Mouse (Mus musculus) stomach, postnatal 0 days (tissue): ENCODE results near the gene Sorbs2.

ENCODE experiments used
- CTCF ChIP-seq: IDR thresholded peaks from 2 replicates; pipeline ENCODE4 v1.5.1; 2016; ENCODE audit warnings: antibody characterized with exemption, low read depth, mild to moderate bottlenecking, moderate library complexity
- EP300 ChIP-seq: optimal IDR thresholded peaks from 2 replicates; pipeline ENCODE3; 2016; ENCODE audit warnings: antibody characterized with exemption

- TF ChIP-seq EP300 (no peak), CTCF (no peak)
These were observed 201.5 kb downstream of the Sorbs2 start for GRCm38 (mm10) chr8:45709098-45709497.
